In genomic region chr3:53200853-53201252, GRCm38 (mm10) we compare ENCODE assay signal across 21 mouse cellular contexts.
DNase-seq lines count a peak whose midpoint lies in the region; ATAC-seq lines count a peak whose summit lies in the region.
"Had no signal": no experiment of that assay in that cellular context is flagged by ENCODE, and none has a peak within 500 bp of the region (broad histone marks: within the 10 kb centered on the region; RNA-seq: fewer than 3 reads in every experiment).

No protein-coding gene starts in this region.

- no peak for ATAC-seq in embryonic facial prominence, embryonic 15.5 days (ENCODE audit: insufficient number of reproducible peaks, low FRiP score, low TSS enrichment, low read depth)
- ATAC-seq in hindbrain, embryonic 12.5 days (ENCODE audit: low FRiP score), result no peak
- ATAC-seq in hindbrain, embryonic 14.5 days (ENCODE audit: low FRiP score), result no peak
- ATAC-seq in megakaryocyte, adult 5-6 weeks (ENCODE audit: poor library complexity, severe bottlenecking), result no peak

- peak overlapping the region; percentile 22; the same call in 1 of the 2 replicates for H3K27ac ChIP-seq in embryonic facial prominence, embryonic 15.5 days (replicated peaks)
- no peak overlapping the region for H3K27ac ChIP-seq in embryonic facial prominence, embryonic 10.5 days (replicated peaks)
- H3K27ac ChIP-seq in heart, embryonic 10.5 days, result peak overlapping the region; percentile 24; the same call in 1 of the 2 replicates
- H3K27ac ChIP-seq in hindbrain, embryonic 12.5 days, result peak overlapping the region; percentile 60; the same call in 1 of the 2 replicates
- no peak overlapping the region; the same call in 1 of the 2 replicates for H3K27ac ChIP-seq in hindbrain, embryonic 14.5 days
- H3K27ac ChIP-seq: left cerebral cortex, adult 2 months had no signal

- no peak for DNase-seq in embryonic facial prominence, embryonic 10.5 days (ENCODE audit: low spot score)
- DNase-seq in heart, embryonic 10.5 days (ENCODE audit: low spot score), result no peak
- DNase-seq in heart, postnatal 14 days, result no peak
- DNase-seq in hindbrain, embryonic 14.5 days (ENCODE audit: low spot score), result no peak
- peak; percentile 48 for DNase-seq in 3T3-L1 (ENCODE audit: low read depth, low spot score)
- DNase-seq: adrenal gland, postnatal 10 days; cerebellum, adult 18-20 months; cerebellum, postnatal 36 days; kidney, adult 18-20 months; kidney, postnatal 25 days; lung, adult 2 months; lung, postnatal 36 days; right cerebral cortex, postnatal 25 days had no signal

- no peaks in the 10 kb centered on the region for H3K36me3 ChIP-seq in embryonic facial prominence, embryonic 15.5 days
- no peaks in the 10 kb centered on the region for H3K36me3 ChIP-seq in embryonic facial prominence, embryonic 10.5 days (replicated peaks)
- H3K36me3 ChIP-seq in heart, embryonic 10.5 days, result no peaks in the 10 kb centered on the region
- H3K36me3 ChIP-seq in hindbrain, embryonic 12.5 days, result no peaks in the 10 kb centered on the region
- H3K36me3 ChIP-seq in hindbrain, embryonic 14.5 days (replicated peaks; ENCODE audit: control insufficient read depth, insufficient read depth), result no peaks in the 10 kb centered on the region
- H3K36me3 ChIP-seq: embryonic facial prominence, embryonic 12.5 days; limb, embryonic 10.5 days; neural tube, embryonic 15.5 days had no signal

- WGBS in embryonic facial prominence, embryonic 15.5 days, result 72% methylated on average over 10 of the region's 10 CpGs
- 73% methylated on average over 10 of the region's 10 CpGs for WGBS in embryonic facial prominence, embryonic 10.5 days
- 38% methylated on average over 10 of the region's 10 CpGs for WGBS in heart, embryonic 10.5 days
- 67% methylated on average over 10 of the region's 10 CpGs for WGBS in hindbrain, embryonic 12.5 days
- 66% methylated on average over 10 of the region's 10 CpGs for WGBS in hindbrain, embryonic 14.5 days

- intact Hi-C loops in heart, postnatal 14 days (cut with DNase I), result no loop called here

- no peak overlapping the region for H3K9ac ChIP-seq in embryonic facial prominence, embryonic 15.5 days
- H3K9ac ChIP-seq in hindbrain, embryonic 12.5 days, result no peak overlapping the region
- H3K9ac ChIP-seq in hindbrain, embryonic 14.5 days, result no peak overlapping the region
- H3K9ac ChIP-seq: embryonic facial prominence, embryonic 12.5 days; neural tube, embryonic 15.5 days had no signal

- no peak overlapping the region for H3K4me3 ChIP-seq in embryonic facial prominence, embryonic 15.5 days (replicated peaks)
- H3K4me3 ChIP-seq in embryonic facial prominence, embryonic 10.5 days, result no peak overlapping the region
- no peak overlapping the region for H3K4me3 ChIP-seq in heart, embryonic 10.5 days
- H3K4me3 ChIP-seq in hindbrain, embryonic 12.5 days, result no peak overlapping the region
- H3K4me3 ChIP-seq in hindbrain, embryonic 14.5 days (replicated peaks; ENCODE audit: low read length), result no peak overlapping the region
- H3K4me3 ChIP-seq: embryonic facial prominence, embryonic 12.5 days; left cerebral cortex, adult 2 months; limb, embryonic 10.5 days; neural tube, embryonic 15.5 days had no signal

- H3K9me3 ChIP-seq in embryonic facial prominence, embryonic 15.5 days (replicated peaks), result no peaks in the 10 kb centered on the region
- no peaks in the 10 kb centered on the region for H3K9me3 ChIP-seq in embryonic facial prominence, embryonic 10.5 days
- H3K9me3 ChIP-seq in heart, embryonic 10.5 days, result no peaks in the 10 kb centered on the region
- H3K9me3 ChIP-seq in hindbrain, embryonic 12.5 days (replicated peaks), result no peaks in the 10 kb centered on the region
- no peaks in the 10 kb centered on the region for H3K9me3 ChIP-seq in hindbrain, embryonic 14.5 days (ENCODE audit: control insufficient read depth, low read length)
- H3K9me3 ChIP-seq: embryonic facial prominence, embryonic 12.5 days; limb, embryonic 10.5 days; neural tube, embryonic 15.5 days had no signal

- peaks cover 46% of the 10 kb centered on the region for H3K4me1 ChIP-seq in embryonic facial prominence, embryonic 15.5 days
- peaks cover 27% of the 10 kb centered on the region for H3K4me1 ChIP-seq in embryonic facial prominence, embryonic 10.5 days
- peaks cover 47% of the 10 kb centered on the region for H3K4me1 ChIP-seq in heart, embryonic 10.5 days
- peaks cover 42% of the 10 kb centered on the region for H3K4me1 ChIP-seq in hindbrain, embryonic 12.5 days
- peaks cover 24% of the 10 kb centered on the region for H3K4me1 ChIP-seq in hindbrain, embryonic 14.5 days (replicated peaks; ENCODE audit: control insufficient read depth, insufficient read depth, low read length)

- no peaks in the 10 kb centered on the region for H3K27me3 ChIP-seq in embryonic facial prominence, embryonic 15.5 days
- H3K27me3 ChIP-seq in embryonic facial prominence, embryonic 10.5 days (replicated peaks; ENCODE audit: low read depth, poor library complexity, severe bottlenecking), result 0 out of 2 replicates have a peak, but pooled peaks cover 4% of the 10 kb centered on the region
- no peaks in the 10 kb centered on the region for H3K27me3 ChIP-seq in heart, embryonic 10.5 days (ENCODE audit: insufficient read depth, poor library complexity, severe bottlenecking)
- no peaks in the 10 kb centered on the region for H3K27me3 ChIP-seq in hindbrain, embryonic 12.5 days
- H3K27me3 ChIP-seq in hindbrain, embryonic 14.5 days (ENCODE audit: control insufficient read depth, insufficient read depth, low read length), result no peaks in the 10 kb centered on the region
- H3K27me3 ChIP-seq: embryonic facial prominence, embryonic 12.5 days; neural tube, embryonic 15.5 days had no signal

- no peak overlapping the region for H3K4me2 ChIP-seq in embryonic facial prominence, embryonic 15.5 days (replicated peaks)
- no peak overlapping the region for H3K4me2 ChIP-seq in hindbrain, embryonic 12.5 days (replicated peaks)
- no peak overlapping the region for H3K4me2 ChIP-seq in hindbrain, embryonic 14.5 days (replicated peaks)
- H3K4me2 ChIP-seq: embryonic facial prominence, embryonic 12.5 days; liver, embryonic 11.5 days; neural tube, embryonic 15.5 days had no signal

Comparison
In these comparisons a context has a peak if more than half of its experiments do, and no peak if none do; other contexts are left out.
1. H3K27ac ChIP-seq: peak in embryonic facial prominence, embryonic 15.5 days (single experiment), heart, embryonic 10.5 days (single experiment) and hindbrain, embryonic 12.5 days (single experiment); none in embryonic facial prominence, embryonic 10.5 days (single experiment) and hindbrain, embryonic 14.5 days (single experiment).